Mouse (Mus musculus) heart, embryonic 11.5 days (tissue): ENCODE measurements at regions not wholly inside any gene's neighbourhood (a gene's known extent, or its start where the extent isn't known, plus 50 kb on each side); places are given as distances from the start of the nearest gene placed in this dataset.

Source experiments
- ATAC-seq: fragments of 200-750 bp; cut with Nextera tagmentation; replicated peaks from 2 replicates; pipeline ENCODE4 v1.8.0; 2017; ENCODE audit warnings: moderate library complexity; ENCODE audit not compliant: insufficient number of reproducible peaks, low FRiP score, low TSS enrichment
- H3K27ac ChIP-seq: fragments of 300-500 bp; sonication (generic); 2 replicates; pipeline ENCODE4 v1.5.1; 2014; ENCODE audit warnings: mild to moderate bottlenecking, low read depth, low read length
- H3K27me3 ChIP-seq: fragments of 300-500 bp; sonication (generic); 2 replicates; pipeline ENCODE4 v1.6.1; 2014; ENCODE audit warnings: mild to moderate bottlenecking, low read length, mixed read lengths; ENCODE audit not compliant: control insufficient read depth, insufficient read depth
- H3K36me3 ChIP-seq: fragments of 300-500 bp; sonication (generic); 2 replicates; pipeline ENCODE4 v1.6.1; 2014; ENCODE audit warnings: mild to moderate bottlenecking, low read length, moderate library complexity, mixed read lengths; ENCODE audit not compliant: control insufficient read depth, insufficient read depth
- H3K4me1 ChIP-seq: fragments of 300-500 bp; sonication (generic); 2 replicates; pipeline ENCODE4 v1.6.1; 2014; ENCODE audit warnings: low read length; ENCODE audit not compliant: control insufficient read depth, insufficient read depth
- H3K4me2 ChIP-seq: fragments of 300-500 bp; sonication (generic); 2 replicates; pipeline ENCODE4 v1.6.1; 2014; ENCODE audit warnings: mild to moderate bottlenecking, moderate library complexity
- H3K4me3 ChIP-seq: fragments of 300-500 bp; sonication (generic); 2 replicates; pipeline ENCODE4 v1.5.1; 2014; ENCODE audit warnings: low read depth, low read length
- H3K9ac ChIP-seq: fragments of 300-500 bp; sonication (generic); 2 replicates; pipeline ENCODE4 v1.6.1; 2014; ENCODE audit warnings: mild to moderate bottlenecking, low read depth, low read length, moderate library complexity
- H3K9me3 ChIP-seq: fragments of 300-500 bp; sonication (generic); replicated peaks from 2 replicates; pipeline ENCODE4 v1.6.1; 2016; ENCODE audit warnings: low read length; ENCODE audit not compliant: control insufficient read depth
- WGBS: fragments of 180-500 bp; shearing (Covaris S2); extraction: QIAGEN DNeasy Blood & Tissue Kit; methylation state at CpG from one replicate; pipeline ENCODE4 v1.1.7; 2014; ENCODE audit not compliant: insufficient replicate concordance; 5-methylcytosine and 5-hydroxymethylcytosine counted together

GRCm38 (mm10) chr15:62083347-62083746 lies 1160.5 kb upstream of the A1bg start:
- no peak for ATAC-seq
- no peak overlapping the region for H3K9ac ChIP-seq
- H3K27ac ChIP-seq = no peak overlapping the region
- H3K9me3 ChIP-seq = no peaks in the 10 kb centered on the region
- 88% methylated on average over 3 of the region's 3 CpGs for WGBS
- H3K27me3 ChIP-seq = no peaks in the 10 kb centered on the region
- H3K4me2 ChIP-seq = no peak overlapping the region
- no peaks in the 10 kb centered on the region for H3K36me3 ChIP-seq
- no peak overlapping the region for H3K4me3 ChIP-seq
- peaks cover 7% of the 10 kb centered on the region for H3K4me1 ChIP-seq

- ATAC-seq = no peak
- Histone ChIP-seq H3K9me3 (no peaks in the 10 kb centered on the region), H3K4me1 (peaks cover 7% of the 10 kb centered on the region), H3K4me2 (no peak overlapping the region), H3K27me3 (no peaks in the 10 kb centered on the region), H3K4me3 (no peak overlapping the region), H3K36me3 (no peaks in the 10 kb centered on the region), H3K27ac (no peak overlapping the region), H3K9ac (no peak overlapping the region)
- WGBS = 89% methylated on average over 2 of the region's 2 CpGs
These were observed 1159.7 kb upstream of the A1bg start for GRCm38 (mm10) chr15:62082539-62082938.

GRCm38 (mm10) chr15:62079155-62080109 lies 1156.6 kb upstream of the A1bg start:
- Histone ChIP-seq H3K4me3 (no peak overlapping the region), H3K36me3 (no peaks in the 10 kb centered on the region), H3K4me1 (peaks cover 7% of the 10 kb centered on the region), H3K27ac (no peak overlapping the region), H3K4me2 (no peak overlapping the region), H3K27me3 (no peaks in the 10 kb centered on the region), H3K9ac (no peak overlapping the region), H3K9me3 (no peaks in the 10 kb centered on the region)
- peak; percentile 78 for ATAC-seq
- WGBS = 69% methylated on average over 9 of the region's 9 CpGs

- Histone ChIP-seq H3K4me3 (no peak overlapping the region), H3K9ac (no peak overlapping the region), H3K4me2 (no peak overlapping the region), H3K9me3 (no peaks in the 10 kb centered on the region), H3K4me1 (peaks cover 7% of the 10 kb centered on the region), H3K36me3 (no peaks in the 10 kb centered on the region), H3K27ac (no peak overlapping the region), H3K27me3 (no peaks in the 10 kb centered on the region)
- no peak for ATAC-seq
- WGBS = 79% methylated on average over 5 of the region's 5 CpGs
These were observed 1153.9 kb upstream of the A1bg start for GRCm38 (mm10) chr15:62076552-62077234.

- H3K4me3 ChIP-seq = no peak overlapping the region
- H3K9ac ChIP-seq = no peak overlapping the region
- H3K36me3 ChIP-seq = no peaks in the 10 kb centered on the region; the same call in 1 of the 2 replicates
- H3K27ac ChIP-seq = no peak overlapping the region
- no peak for ATAC-seq
- H3K9me3 ChIP-seq = no peaks in the 10 kb centered on the region
- peaks cover 7% of the 10 kb centered on the region for H3K4me1 ChIP-seq
- 73% methylated on average over 4 of the region's 4 CpGs for WGBS
- H3K27me3 ChIP-seq = no peaks in the 10 kb centered on the region
- no peak overlapping the region for H3K4me2 ChIP-seq
These were observed 1151.9 kb upstream of the A1bg start for GRCm38 (mm10) chr15:62074735-62075134.

- Histone ChIP-seq H3K4me3 (no peak overlapping the region), H3K27me3 (no peaks in the 10 kb centered on the region), H3K9me3 (no peaks in the 10 kb centered on the region), H3K36me3 (no peaks in the 10 kb centered on the region; the same call in 1 of the 2 replicates), H3K4me2 (no peak overlapping the region), H3K9ac (no peak overlapping the region), H3K27ac (no peak overlapping the region), H3K4me1 (no peaks in the 10 kb centered on the region)
- WGBS = 86% methylated on average over 5 of the region's 5 CpGs
- ATAC-seq = no peak
These were observed 1150.8 kb upstream of the A1bg start for GRCm38 (mm10) chr15:62073595-62073994.

- no peaks in the 10 kb centered on the region for H3K27me3 ChIP-seq
- H3K4me1 ChIP-seq = no peaks in the 10 kb centered on the region
- H3K36me3 ChIP-seq = no peaks in the 10 kb centered on the region; the same call in 1 of the 2 replicates
- H3K9me3 ChIP-seq = no peaks in the 10 kb centered on the region
- no peak overlapping the region for H3K9ac ChIP-seq
- H3K4me2 ChIP-seq = no peak overlapping the region
- 79% methylated on average over 2 of the region's 2 CpGs for WGBS
- no peak for ATAC-seq
- H3K4me3 ChIP-seq = no peak overlapping the region
- no peak overlapping the region for H3K27ac ChIP-seq
These were observed 1148.5 kb upstream of the A1bg start for GRCm38 (mm10) chr15:62071311-62071710.

GRCm38 (mm10) chr15:62068422-62069160 lies 1145.8 kb upstream of the A1bg start:
- no peak overlapping the region for H3K4me3 ChIP-seq
- H3K27ac ChIP-seq = no peak overlapping the region
- ATAC-seq = no peak
- 74% methylated on average over 11 of the region's 11 CpGs for WGBS
- H3K4me2 ChIP-seq = no peak overlapping the region
- H3K36me3 ChIP-seq = no peaks in the 10 kb centered on the region; the same call in 1 of the 2 replicates
- no peak overlapping the region for H3K9ac ChIP-seq
- H3K4me1 ChIP-seq = no peaks in the 10 kb centered on the region
- H3K9me3 ChIP-seq = no peaks in the 10 kb centered on the region
- H3K27me3 ChIP-seq = no peaks in the 10 kb centered on the region
